Mouse (Mus musculus) limb, embryonic 11.5 days (tissue): ENCODE data around the gene Susd4. TPM values are rescaled to one million over a fixed set of nuclear protein-coding genes. Genes with fewer than 3 reads are reported as not detected.

Source experiments
- ATAC-seq: fragments of 200-750 bp; cut with Nextera tagmentation; 2 replicates; pipeline ENCODE4 v1.8.0; 2017; ENCODE audit warnings: low read depth; ENCODE audit not compliant: insufficient number of reproducible peaks, low FRiP score, low TSS enrichment
- DNase-seq: peaks from one replicate; pipeline ENCODE4 v3.0.0-alpha.2; 2015; ENCODE audit warnings: low spot score
- H3K27ac ChIP-seq: fragments of 300-500 bp; sonication (generic); replicated peaks from 2 replicates; pipeline ENCODE4 v1.5.1; 2014; ENCODE audit warnings: low read depth, mild to moderate bottlenecking, low read length
- H3K27me3 ChIP-seq: fragments of 300-500 bp; sonication (generic); 2 replicates; pipeline ENCODE4 v1.6.1; 2014; ENCODE audit warnings: mild to moderate bottlenecking, low read length, mixed read lengths; ENCODE audit not compliant: control insufficient read depth, insufficient read depth
- H3K36me3 ChIP-seq: fragments of 300-500 bp; sonication (generic); 2 replicates; pipeline ENCODE4 v1.6.1; 2014; ENCODE audit warnings: mild to moderate bottlenecking, low read length, moderate library complexity, mixed read lengths; ENCODE audit not compliant: control insufficient read depth, insufficient read depth
- H3K4me1 ChIP-seq: fragments of 300-500 bp; sonication (generic); 2 replicates; pipeline ENCODE4 v1.6.1; 2014; ENCODE audit warnings: low read length, mixed read lengths; ENCODE audit not compliant: control insufficient read depth, insufficient read depth
- H3K4me2 ChIP-seq: fragments of 300-500 bp; sonication (generic); 2 replicates; pipeline ENCODE4 v1.6.1; 2014; ENCODE audit warnings: low read depth, mild to moderate bottlenecking, moderate library complexity; ENCODE audit not compliant: severe bottlenecking
- H3K4me3 ChIP-seq: fragments of 300-500 bp; sonication (generic); 2 replicates; pipeline ENCODE4 v1.5.1; 2014; ENCODE audit warnings: low read depth, low read length
- H3K9ac ChIP-seq: fragments of 300-500 bp; sonication (generic); 2 replicates; pipeline ENCODE4 v1.6.1; 2014; ENCODE audit warnings: mild to moderate bottlenecking, low read length
- H3K9me3 ChIP-seq: fragments of 300-500 bp; sonication (generic); 2 replicates; pipeline ENCODE4 v1.6.1; 2016; ENCODE audit warnings: low read length; ENCODE audit not compliant: control insufficient read depth
- WGBS: fragments of 180-500 bp; shearing (Covaris S2); extraction: QIAGEN DNeasy Blood & Tissue Kit; methylation state at CpG from one replicate; pipeline ENCODE4 v1.1.7; 2014; 5-methylcytosine and 5-hydroxymethylcytosine counted together
- polyA plus RNA-seq: library from polyadenylated mRNA; unstranded; fragments of >200 nt; fragmentation: Nextera tagmentation; extraction: Ambion mirVana; gene quantifications from 2 replicates; pipeline ENCODE4 v1.2.1, GENCODE M21; 2014

The Susd4 gene
- polyA plus RNA-seq, 1 experiment from 2014 or later = 10.0 TPM

DNA sequence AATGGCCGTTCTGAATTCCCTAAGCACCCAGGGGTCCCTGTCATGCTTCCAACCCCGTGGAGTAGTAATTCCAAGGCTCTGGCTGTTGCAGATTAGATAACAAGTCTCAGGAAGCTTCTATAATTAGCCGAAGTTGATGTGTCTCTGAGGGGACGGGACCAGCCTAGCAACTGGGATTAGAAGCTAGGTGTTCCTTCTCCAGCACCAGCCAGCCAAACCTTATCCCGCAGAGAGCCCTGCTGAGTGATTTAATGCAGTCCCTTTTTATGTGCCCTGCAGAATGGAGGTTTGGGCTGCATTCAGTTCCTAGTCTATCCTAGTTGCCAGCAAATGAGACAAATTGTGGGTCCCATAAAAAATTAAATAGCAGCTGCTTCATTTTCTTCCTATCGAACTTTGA, 54.0 kb downstream of the Susd4 start:
- no peak overlapping the region for H3K27ac ChIP-seq
- 21% methylated on average over 6 of the region's 6 CpGs for WGBS

DNA sequence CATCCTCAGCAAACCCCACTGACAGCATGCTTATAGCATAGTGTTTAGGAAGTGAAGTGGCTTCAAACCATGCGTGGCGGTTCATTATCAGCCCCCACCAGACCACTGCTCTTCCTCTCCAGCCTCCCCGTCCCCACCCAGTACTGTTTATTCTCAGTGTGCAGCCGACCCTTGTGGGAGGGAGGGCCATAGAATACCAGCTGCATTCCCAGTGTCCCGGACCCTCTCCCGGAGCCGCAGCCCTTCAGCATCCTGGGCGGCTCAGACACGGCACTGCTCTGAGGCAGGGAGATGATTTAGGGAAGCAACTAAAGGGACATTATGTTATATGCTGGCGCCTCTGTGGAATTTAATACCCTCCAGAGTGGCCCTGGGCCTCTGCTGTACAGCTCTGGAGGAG, 55.3 kb downstream of the Susd4 start:
- ATAC-seq (no peak), DNase-seq (no peak)
- Histone ChIP-seq H3K27me3 (no peaks in the 10 kb centered on the region), H3K9me3 (no peaks in the 10 kb centered on the region), H3K36me3 (no peaks in the 10 kb centered on the region), H3K9ac (no peak overlapping the region), H3K4me2 (no peak overlapping the region), H3K27ac (no peak overlapping the region), H3K4me1 (peaks cover 4% of the 10 kb centered on the region; the same call in 1 of the 2 replicates), H3K4me3 (no peak overlapping the region)
- 48% methylated on average over 10 of the region's 10 CpGs for WGBS

More for the DNA sequence above, 54.0 kb downstream of the Susd4 start:
- no peak overlapping the region for H3K4me2 ChIP-seq
- H3K9ac ChIP-seq = no peak overlapping the region
- DNase-seq (no peak), ATAC-seq (no peak)
- H3K36me3 ChIP-seq = no peaks in the 10 kb centered on the region
- H3K4me1 ChIP-seq = peaks cover 4% of the 10 kb centered on the region; the same call in 1 of the 2 replicates
- no peaks in the 10 kb centered on the region for H3K9me3 ChIP-seq
- H3K4me3 ChIP-seq = no peak overlapping the region
- no peaks in the 10 kb centered on the region for H3K27me3 ChIP-seq

DNA sequence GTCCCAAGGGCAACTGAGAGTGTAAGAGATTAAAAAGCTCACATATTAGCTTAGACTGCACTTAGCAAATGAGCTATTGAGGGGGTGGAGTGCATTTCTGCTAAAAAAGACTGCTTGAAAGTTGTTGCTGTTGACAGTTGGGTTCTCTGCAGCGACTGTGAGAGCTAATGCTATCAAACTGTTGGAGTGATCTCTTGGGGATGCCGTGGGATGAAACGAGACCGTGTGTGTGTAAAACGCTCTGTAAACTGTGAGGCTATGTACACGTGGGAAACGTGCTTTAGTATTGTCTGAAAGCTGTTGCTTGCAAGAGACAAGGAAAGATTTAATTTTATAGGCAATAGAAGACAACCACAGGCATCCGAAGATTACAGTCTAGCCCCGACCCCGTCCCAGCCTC, 59.1 kb downstream of the Susd4 start:
- H3K4me2 ChIP-seq = no peak overlapping the region
- no peaks in the 10 kb centered on the region for H3K27me3 ChIP-seq
- no peak overlapping the region for H3K9ac ChIP-seq
- H3K4me3 ChIP-seq = no peak overlapping the region
- no peaks in the 10 kb centered on the region; the same call in 1 of the 2 replicates for H3K4me1 ChIP-seq
- H3K27ac ChIP-seq = no peak overlapping the region
- WGBS = 86% methylated on average over 10 of the region's 10 CpGs
- H3K9me3 ChIP-seq = no peaks in the 10 kb centered on the region
- DNase-seq (no peak), ATAC-seq (no peak)
- H3K36me3 ChIP-seq = no peaks in the 10 kb centered on the region

DNA sequence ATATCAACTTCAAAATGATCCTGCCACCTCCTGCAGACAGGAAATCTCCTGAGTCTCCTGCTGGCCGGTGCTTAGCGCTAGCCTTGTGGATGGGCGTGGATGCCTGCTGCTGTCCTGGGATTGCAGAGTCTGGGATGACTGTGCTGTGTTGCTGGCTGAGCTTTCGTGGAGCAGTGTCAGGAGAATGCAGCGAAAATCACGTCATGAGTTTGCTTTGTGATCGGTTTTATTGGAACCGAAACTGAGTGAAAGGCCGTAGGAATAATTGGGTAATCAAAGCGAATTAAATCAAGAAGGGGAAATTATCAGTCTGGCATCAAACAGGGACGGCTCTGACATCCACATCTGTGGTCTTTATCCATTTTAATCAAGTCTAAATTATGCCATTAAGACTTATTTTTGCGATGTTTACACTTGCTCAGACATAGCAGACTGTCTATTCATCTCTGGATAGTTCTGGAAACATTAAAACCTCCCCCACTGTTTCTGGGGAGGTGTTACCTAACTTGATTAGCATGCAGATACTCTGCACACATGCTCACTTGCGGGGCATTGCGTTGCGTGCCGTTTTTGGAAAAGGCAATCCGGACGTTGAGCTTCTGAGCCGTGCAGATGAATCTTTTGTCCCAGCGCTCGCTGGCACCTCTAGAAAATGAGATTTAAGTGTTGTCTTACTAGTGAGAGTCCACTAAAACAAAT, 60.2 kb downstream of the Susd4 start:
- ATAC-seq (no peak), DNase-seq (no peak)
- Histone ChIP-seq H3K9ac (no peak overlapping the region), H3K36me3 (no peaks in the 10 kb centered on the region), H3K27me3 (no peaks in the 10 kb centered on the region), H3K27ac (no peak overlapping the region), H3K4me3 (no peak overlapping the region), H3K9me3 (no peaks in the 10 kb centered on the region), H3K4me1 (no peaks in the 10 kb centered on the region), H3K4me2 (no peak overlapping the region)
- WGBS = 65% methylated on average over 21 of the region's 21 CpGs

DNA sequence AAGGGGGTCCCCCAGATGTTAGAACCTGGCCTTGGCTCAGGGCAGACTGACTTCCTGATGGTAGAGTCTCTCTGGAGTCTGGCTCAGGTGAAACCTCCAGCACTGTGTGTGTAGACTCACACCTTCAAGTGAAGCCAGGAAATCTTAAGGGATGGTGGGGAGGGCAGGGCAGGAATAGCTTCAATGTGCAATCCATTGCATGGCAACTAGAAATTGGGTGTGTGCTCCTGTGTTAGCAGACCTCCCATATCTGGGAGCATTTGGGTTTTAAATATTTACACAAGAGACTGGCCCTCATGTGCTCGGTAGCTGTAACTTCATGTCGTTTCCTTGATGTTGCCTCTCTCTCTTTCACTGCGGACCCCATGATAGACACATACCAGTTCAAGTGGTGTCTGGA, 62.9 kb downstream of the Susd4 start:
- WGBS = 79% methylated on average over 3 of the region's 3 CpGs
- H3K9me3 ChIP-seq = no peaks in the 10 kb centered on the region
- DNase-seq (no peak), ATAC-seq (no peak)
- no peak overlapping the region for H3K4me2 ChIP-seq
- no peak overlapping the region for H3K9ac ChIP-seq
- no peak overlapping the region for H3K27ac ChIP-seq
- H3K4me1 ChIP-seq = no peaks in the 10 kb centered on the region
- no peaks in the 10 kb centered on the region for H3K36me3 ChIP-seq
- no peak overlapping the region for H3K4me3 ChIP-seq
- no peaks in the 10 kb centered on the region for H3K27me3 ChIP-seq

DNA sequence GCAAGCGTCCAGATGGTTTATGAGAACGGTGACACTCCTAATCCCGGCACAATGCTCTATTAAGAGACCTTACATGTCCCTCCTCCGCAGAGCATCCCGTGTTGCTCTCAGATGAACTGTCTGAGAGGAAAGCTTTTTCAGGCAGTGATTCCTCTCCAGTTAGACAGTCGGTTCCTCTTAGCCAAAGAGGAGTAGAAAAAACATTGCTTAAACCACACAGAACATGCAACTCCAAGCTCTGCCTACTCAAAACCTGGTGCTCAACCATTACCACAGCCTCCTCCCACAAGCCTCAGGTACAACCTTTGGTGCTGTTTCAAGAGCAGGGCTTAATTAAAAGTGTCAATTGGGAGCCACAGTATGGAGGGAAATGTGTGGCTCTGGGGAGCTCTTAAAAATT, 74.4 kb downstream of the Susd4 start:
- no peak overlapping the region for H3K9ac ChIP-seq
- no peaks in the 10 kb centered on the region for H3K36me3 ChIP-seq
- no peaks in the 10 kb centered on the region for H3K27me3 ChIP-seq
- no peaks in the 10 kb centered on the region for H3K9me3 ChIP-seq
- ATAC-seq = no peak
- H3K4me2 ChIP-seq = no peak overlapping the region
- H3K4me1 ChIP-seq = no peaks in the 10 kb centered on the region
- WGBS = 87% methylated on average over 6 of the region's 6 CpGs
- no peak overlapping the region for H3K4me3 ChIP-seq
- no peak for DNase-seq
- H3K27ac ChIP-seq = no peak overlapping the region

DNA sequence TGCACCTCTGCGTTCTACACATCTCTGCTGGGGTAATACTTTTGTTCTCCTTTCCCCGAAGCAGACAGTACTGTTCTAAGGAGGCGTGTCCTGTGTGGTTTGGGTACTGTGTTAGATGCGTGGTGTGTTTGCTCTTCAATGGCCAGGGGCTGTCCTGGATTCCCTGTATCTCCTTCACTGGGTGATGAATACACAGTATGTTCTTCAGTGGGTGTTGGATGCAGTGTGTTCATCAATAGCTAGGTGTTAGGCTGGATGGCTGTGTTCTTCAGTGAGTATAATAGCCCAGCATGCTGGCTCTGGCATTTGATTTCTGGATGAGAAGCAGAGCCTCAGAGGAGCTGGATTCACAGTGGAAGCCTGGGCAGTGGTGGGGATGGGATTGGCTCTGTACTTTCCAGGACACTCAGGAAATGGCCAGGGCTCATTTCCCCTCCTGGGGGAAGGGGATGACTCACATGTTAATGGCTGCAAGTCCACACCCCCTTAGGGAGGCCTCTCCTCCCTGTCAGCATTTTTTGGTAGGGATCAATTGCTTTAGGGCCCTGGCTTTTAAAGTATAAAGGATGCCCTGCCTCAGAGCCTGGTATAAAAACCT, 75.8 kb downstream of the Susd4 start:
- H3K27ac ChIP-seq = no peak overlapping the region
- no peak for ATAC-seq

DNA sequence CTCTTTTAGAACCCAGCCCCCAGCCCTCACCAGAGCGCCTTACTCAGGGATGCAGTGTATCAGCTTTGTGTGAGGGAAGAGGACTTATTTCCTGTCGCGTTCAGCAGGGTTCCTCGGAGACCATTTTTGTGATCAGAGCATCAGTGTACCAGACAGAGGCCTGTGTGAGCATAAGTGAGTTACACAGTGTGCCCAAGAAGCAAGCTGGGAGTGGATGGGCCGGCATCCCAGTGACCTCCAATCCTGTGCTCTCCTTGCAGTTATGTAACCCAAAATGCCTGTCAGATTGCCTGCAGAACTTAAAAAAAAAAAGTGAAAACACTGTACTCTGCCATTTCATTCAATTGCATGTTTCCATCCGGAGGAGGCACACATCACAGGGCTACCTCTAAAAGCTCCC, 76.4 kb downstream of the Susd4 start:
- Histone ChIP-seq H3K36me3 (no peaks in the 10 kb centered on the region), H3K4me1 (no peaks in the 10 kb centered on the region), H3K4me3 (no peak overlapping the region), H3K4me2 (no peak overlapping the region), H3K27me3 (no peaks in the 10 kb centered on the region), H3K27ac (no peak overlapping the region), H3K9me3 (no peaks in the 10 kb centered on the region), H3K9ac (no peak overlapping the region)
- DNase-seq (no peak), ATAC-seq (no peak)
- WGBS = 55% methylated on average over 6 of the region's 6 CpGs

More for the DNA sequence above, 75.8 kb downstream of the Susd4 start:
- H3K9ac ChIP-seq = no peak overlapping the region
- H3K27me3 ChIP-seq = no peaks in the 10 kb centered on the region
- DNase-seq = no peak
- H3K4me3 ChIP-seq = no peak overlapping the region
- H3K9me3 ChIP-seq = no peaks in the 10 kb centered on the region
- no peak overlapping the region for H3K4me2 ChIP-seq
- H3K36me3 ChIP-seq = no peaks in the 10 kb centered on the region
- WGBS = 85% methylated on average over 4 of the region's 4 CpGs
- H3K4me1 ChIP-seq = no peaks in the 10 kb centered on the region
